Mouse (Mus musculus) gastrocnemius, adult 18-20 months (tissue): Measurements from ENCODE around the gene Gm11487. TPM values are rescaled to one million over a fixed set of nuclear protein-coding genes. Genes with fewer than 3 reads are reported as not detected.
"Not testable (repeated sequence)": the region's sequence is repeated elsewhere in the genome, so short reads cannot be mapped to it uniquely, and the experiment has no call there.

Experiments used
- DNase-seq: peaks from one replicate; pipeline ENCODE4 v3.0.0; 2021; ENCODE audit warnings: low spot score
- long read RNA-seq, 2 experiments: library from polyadenylated mRNA; stranded (forward); transcript quantifications; one replicate each; pipeline ENCODE4 v2.0.0; 2021
- total RNA-seq, 2 experiments: library from RNA; stranded (reverse); gene quantifications; 2 replicates each; pipeline ENCODE4 v1.2.3; 2021

Gm11487 gene
- not detected for total RNA-seq
- long read RNA-seq, experiment 1 = 0 reads
- long read RNA-seq, experiment 2 = 0 reads

- DNase-seq = not testable (repeated sequence)
Measured at GRCm38 (mm10) chr4:73404972-73405371, at the start of gene Gm11487. Gm11487 (minus strand) TSS chr4:73405072.

- DNase-seq = no peak
Measured at GRCm38 (mm10) chr4:73444715-73445114, 39.8 kb upstream of the Gm11487 start.

GRCm38 (mm10) chr4:73442568-73442967 lies 37.7 kb upstream of the Gm11487 start:
- no peak for DNase-seq

- no peak for DNase-seq
Measured at GRCm38 (mm10) chr4:73425903-73426302, 21.0 kb upstream of the Gm11487 start.

GRCm38 (mm10) chr4:73423049-73423448 lies 18.2 kb upstream of the Gm11487 start:
- no peak for DNase-seq

GRCm38 (mm10) chr4:73366534-73366933 lies 38.3 kb downstream of the Gm11487 start:
- DNase-seq = no peak

Other genes starting within 250 kb of the Gm11487 start
- not detected for gene Gm11238, start 202.8 kb upstream of the Gm11487 start, total RNA-seq
- gene Gm11237, start 217.9 kb upstream of the Gm11487 start, total RNA-seq = not detected
- not detected for gene Gm11236, start 233.0 kb upstream of the Gm11487 start, total RNA-seq